Mouse (Mus musculus) CD4-positive helper T cell, adult 2 months (primary cell): Measurements from ENCODE around the gene Cdk5rap2.

Source experiments
- DNase-seq: peaks from one replicate; pipeline ENCODE4 v3.0.0-alpha.2; 2012; ENCODE audit warnings: low read depth, missing footprints, low spot score

Cdk5rap2 gene

GRCm38 (mm10) chr4:70354448-70354847 lies 55.8 kb downstream of the Cdk5rap2 start:
- DNase-seq: no peak

- no peak for DNase-seq
Measured at GRCm38 (mm10) chr4:70353656-70354055, 56.6 kb downstream of the Cdk5rap2 start.

DNA sequence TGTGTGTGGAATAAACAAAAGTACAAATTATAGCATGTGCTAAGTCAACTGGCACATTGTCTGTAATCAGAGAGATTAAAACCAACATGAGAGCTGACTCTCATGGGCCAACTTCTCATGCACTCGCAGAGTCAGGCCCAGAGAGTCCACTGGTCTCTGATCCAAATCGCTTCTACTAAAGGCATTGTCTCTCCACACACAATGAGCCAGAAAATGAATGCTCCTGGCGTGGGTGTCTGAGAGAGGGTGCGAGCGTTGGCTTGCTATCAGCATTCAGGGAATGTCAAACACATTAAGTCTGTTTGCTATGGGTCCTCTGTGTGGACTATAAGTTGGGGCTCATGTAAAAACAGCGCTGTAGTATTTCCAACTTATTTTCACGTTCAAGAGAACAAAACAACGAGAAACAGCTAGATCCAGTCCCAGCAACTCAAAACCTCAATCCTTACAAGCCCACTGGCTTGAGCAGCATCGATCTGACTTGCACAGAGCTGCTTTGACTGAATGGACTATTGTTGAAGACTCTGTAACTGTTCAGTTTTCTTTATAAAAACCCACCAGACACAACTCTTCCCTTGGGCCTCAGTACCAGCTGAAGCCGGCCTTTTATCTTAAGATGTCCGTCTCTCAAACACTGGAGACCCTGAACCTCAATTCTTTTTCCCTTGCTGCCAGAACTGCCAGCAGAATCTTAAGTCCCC lies 74.6 kb downstream of the Cdk5rap2 start:
- DNase-seq: no peak

DNA sequence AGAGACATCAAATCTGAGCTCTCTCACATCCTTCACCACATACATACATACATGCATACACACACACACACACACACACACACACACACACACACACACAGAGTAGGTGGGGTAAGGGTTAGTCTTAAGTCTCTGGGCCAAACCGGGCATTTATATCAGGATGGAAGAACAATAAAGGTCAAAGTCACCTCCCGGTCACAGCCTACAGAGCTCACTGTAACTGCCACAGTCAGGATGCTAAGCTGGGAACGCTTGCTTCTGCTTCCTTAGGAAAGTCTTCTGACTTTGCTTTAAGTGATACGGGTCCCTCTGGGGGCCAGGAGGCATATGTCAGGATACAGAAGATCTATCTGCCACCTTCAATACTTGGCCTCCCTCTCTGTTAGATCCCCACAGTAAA lies 75.2 kb downstream of the Cdk5rap2 start:
- no peak for DNase-seq

DNA sequence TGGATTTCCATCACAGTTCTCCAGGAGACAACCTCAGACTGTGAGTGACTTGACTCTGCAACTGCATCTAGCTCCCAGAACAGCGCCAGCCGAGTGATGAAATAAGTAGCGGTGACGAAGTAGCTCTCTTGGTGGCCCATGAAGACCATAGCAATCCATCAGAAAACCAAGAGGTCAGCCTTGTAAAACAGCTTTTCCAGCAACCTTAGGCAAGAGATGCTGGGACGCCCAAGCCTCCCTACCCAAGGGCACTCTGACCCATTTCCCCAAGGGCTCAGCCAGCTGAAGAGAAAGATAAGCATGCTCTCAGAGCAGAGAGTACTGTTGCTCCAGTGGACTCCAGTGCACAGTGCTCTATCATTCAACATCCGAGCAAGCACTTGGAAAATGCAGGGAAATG lies 77.3 kb downstream of the Cdk5rap2 start:
- DNase-seq: no peak

DNA sequence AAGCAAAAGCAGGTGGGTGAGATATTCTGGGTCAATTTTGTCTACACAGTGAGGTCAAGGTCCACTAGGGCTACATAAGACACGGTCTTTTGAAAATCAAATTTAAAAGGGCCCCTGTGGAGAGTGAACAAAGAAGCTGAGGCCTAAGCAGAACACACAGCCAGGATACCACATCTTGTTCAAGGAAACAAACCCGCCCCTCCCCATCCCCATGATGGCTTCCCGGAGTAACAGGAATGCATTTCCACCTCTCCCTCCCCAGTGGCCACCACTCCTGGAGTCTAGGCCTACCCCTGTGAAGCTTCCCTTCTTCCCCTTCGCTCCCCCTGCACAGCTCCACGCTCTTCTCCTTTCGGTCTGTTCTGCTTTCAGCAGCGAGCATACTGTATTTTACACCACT lies 77.7 kb downstream of the Cdk5rap2 start:
- DNase-seq: no peak

DNA sequence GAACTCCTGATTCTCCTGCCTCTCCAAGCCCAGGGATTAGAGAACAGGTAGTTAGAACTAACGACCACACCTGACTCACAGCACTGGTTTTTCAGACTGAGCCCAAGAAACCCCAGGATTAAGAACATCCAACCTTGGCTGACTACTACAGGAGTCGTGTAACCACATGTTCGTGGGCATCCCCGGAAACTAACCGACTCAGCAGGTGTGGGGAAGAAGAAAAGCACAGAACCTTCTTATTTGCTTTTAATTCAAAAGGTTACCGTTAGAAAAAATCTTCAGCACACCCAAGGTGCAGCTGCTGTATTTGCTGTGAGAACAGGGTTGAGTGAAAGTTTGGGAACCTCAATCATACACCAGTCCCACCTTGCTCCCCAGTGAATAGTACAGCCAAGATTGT lies 79.1 kb downstream of the Cdk5rap2 start:
- no peak for DNase-seq

DNA sequence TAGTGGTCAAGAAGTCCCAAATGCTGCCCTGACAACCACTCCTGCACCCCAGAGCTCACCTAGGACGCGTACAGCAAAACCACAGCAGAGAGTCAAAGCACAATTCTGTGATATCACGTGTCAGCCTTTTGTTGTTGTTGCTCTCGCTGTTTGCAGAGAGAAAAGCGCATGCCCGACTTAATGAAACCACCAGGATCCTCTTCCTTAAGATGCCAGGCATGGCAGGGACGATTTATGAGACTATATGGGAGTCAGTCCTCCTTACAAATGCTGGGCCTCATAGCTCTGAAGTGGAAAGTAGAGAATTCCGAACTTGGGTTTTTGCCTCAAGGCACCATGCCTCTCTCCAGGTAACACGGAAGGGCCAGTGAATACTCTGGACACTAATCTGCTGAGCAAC lies 82.2 kb downstream of the Cdk5rap2 start:
- no peak for DNase-seq

GRCm38 (mm10) chr4:70327436-70327835 lies 82.8 kb downstream of the Cdk5rap2 start:
- no peak for DNase-seq

- no peak for DNase-seq
Measured at GRCm38 (mm10) chr4:70321586-70321985, 88.7 kb downstream of the Cdk5rap2 start.

- DNase-seq: no peak
Measured at GRCm38 (mm10) chr4:70312170-70312569, 98.1 kb downstream of the Cdk5rap2 start.

GRCm38 (mm10) chr4:70311530-70311929 lies 98.7 kb downstream of the Cdk5rap2 start:
- DNase-seq: no peak

DNA sequence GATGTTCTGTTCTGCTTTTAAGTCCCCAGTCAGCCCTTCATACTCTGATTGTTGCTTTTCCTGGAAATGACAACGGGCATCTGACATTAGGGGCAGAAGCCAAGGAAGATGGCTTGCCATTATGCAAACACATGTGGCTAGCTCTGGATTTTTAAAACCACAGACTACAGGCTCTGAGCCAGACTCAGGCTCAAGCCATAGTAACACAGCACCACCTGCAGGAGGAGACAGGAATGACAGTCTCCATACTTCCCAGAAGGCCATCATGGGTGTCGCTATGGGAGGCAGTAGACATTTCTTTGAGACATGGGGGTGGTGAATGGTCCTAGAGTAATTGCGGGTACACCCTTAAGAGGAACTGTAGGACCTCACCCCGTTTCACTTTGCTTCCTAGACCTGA lies 103.0 kb downstream of the Cdk5rap2 start:
- peak; percentile 55 for DNase-seq

DNA sequence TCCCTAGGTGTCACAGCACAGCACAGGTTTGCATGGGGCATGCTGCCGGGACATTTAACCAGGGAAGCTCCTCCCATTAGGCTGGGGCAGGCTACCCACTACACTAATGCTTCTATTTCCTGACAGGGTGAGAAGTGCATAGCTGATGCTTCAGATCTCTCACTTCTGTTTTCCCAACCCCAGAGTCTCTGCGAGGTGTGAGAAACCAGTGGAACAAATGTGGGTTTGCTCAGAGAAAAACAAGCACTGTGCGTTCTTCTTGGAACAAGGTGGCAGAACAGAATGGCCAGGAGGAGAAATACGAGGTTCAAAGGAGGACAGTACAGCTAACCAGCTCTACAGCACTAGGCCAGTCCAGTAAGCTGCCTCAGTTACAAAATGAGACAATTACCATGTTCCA lies 106.4 kb downstream of the Cdk5rap2 start:
- DNase-seq: no peak

GRCm38 (mm10) chr4:70301187-70301586 lies 109.1 kb downstream of the Cdk5rap2 start:
- DNase-seq: no peak

DNA sequence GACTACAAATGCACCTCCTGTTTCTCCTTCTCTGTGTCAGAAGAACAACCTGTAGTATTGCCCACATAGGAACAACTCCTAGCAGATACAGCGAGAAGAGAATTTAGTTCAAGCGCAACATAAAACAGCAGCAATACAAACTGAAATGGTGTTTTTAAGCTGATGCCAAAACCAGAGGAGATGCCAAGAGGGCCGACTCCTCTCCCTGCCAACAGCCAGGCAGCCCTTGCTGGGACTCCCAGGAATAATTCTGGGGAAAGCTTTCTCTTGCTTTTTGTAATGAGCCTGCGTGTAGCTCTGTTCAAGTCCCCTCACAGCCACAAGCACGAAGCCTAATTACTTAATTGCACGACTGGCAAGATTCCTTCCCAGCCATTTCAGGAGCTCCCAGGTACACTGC lies 120.9 kb downstream of the Cdk5rap2 start:
- DNase-seq: no peak

DNA sequence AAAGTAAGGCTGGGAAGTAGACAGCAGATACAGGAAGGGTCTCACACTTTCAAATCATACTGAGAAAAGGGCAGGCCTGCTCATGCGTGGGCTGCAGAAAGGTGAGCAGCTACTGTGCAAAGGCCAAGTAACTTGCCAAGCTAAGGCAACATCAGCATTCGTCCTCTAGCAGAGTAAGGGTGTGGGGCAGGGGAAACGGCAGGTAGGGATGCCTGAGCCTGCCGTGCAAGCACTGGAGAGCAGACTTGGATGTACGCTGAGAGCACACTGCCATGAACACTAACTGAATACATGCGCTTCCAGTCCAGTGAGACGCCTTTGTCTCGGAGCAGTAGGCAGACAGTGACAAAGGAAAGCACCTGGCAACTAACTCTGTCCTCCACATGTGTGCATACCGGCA lies 127.1 kb downstream of the Cdk5rap2 start:
- DNase-seq: no peak

DNA sequence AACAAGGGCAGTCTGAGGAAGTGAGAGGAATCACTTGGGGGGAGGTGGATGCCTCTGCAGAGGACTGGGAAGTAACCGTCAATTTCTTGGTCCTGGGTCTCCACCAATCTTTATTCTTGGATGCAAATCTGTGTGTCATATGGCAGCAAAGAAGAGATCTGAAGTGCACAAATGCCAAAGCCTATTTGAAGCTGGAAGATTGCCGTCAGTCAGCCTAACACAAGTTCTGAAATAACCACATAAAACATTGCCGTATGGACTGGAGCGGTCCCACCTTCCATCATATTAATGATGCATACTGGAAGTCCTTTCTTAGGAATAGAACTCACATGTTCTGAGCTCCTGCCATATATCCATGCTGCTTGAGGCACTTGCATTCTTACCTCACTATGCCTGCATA lies 131.4 kb downstream of the Cdk5rap2 start:
- no peak for DNase-seq

DNA sequence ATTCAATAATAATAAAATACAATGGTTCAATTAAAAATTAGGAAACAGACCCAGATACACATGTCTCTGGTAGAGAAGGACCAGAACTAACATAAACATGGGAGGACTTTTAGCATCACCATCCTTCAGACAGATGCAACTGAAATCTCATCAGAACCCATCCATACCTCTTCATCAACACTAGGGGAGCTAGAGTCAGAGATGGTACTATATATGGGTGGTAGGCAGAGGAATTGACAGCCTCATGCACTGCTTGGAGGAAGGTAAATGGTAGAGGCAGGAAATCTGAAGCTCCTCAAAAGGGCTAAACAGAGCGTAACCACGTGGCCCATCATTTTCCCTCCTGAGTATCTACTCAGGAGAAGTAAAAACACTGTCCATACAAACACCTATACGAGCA lies 132.2 kb downstream of the Cdk5rap2 start:
- DNase-seq: no peak

- no peak for DNase-seq
Measured at GRCm38 (mm10) chr4:70272943-70273342, 137.3 kb downstream of the Cdk5rap2 start.

- DNase-seq: no peak
Measured at GRCm38 (mm10) chr4:70272527-70272926, 137.7 kb downstream of the Cdk5rap2 start.

DNA sequence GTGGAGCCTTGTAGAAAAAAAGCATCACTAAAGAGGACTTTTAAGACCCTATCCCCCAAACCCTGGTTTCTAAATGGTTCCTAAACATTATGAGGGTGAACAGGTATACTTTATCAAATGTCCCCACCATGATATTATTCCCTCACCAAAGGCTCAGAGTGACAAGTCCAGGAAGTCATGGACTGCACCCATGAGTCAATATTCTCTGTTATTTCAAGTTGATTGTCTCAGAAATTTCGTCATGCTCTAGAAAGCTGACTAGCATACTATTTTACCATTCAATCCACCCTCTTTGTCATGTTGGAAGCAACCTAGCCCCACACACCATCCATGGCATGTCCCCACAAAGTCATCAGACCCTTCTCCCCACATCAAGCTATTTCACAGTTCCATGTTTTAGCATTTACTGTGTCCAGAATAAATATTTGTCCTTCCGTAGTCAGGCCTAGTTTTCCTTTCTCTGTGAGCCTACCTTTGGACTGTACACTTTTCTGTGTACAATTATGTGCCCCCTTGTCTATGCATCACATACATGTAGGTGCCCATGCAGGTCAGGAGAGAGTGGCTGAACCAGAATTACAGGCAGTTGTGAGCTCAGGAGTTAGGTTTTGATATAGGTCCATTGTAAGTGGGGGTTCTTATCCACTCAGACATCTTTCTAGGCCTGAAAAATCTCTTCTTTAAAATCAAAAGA lies 142.9 kb downstream of the Cdk5rap2 start:
- no peak for DNase-seq

- DNase-seq: peak; percentile 40
Measured at GRCm38 (mm10) chr4:70265248-70265647, 145.0 kb downstream of the Cdk5rap2 start.
